Mouse (Mus musculus): ENCODE results near the gene Ehmt1. TPM values are rescaled to one million over a fixed set of nuclear protein-coding genes. Genes with fewer than 3 reads are reported as not detected.

Ehmt1 gene
- polyA plus RNA-seq, 1 experiment: 294 TPM

DNA sequence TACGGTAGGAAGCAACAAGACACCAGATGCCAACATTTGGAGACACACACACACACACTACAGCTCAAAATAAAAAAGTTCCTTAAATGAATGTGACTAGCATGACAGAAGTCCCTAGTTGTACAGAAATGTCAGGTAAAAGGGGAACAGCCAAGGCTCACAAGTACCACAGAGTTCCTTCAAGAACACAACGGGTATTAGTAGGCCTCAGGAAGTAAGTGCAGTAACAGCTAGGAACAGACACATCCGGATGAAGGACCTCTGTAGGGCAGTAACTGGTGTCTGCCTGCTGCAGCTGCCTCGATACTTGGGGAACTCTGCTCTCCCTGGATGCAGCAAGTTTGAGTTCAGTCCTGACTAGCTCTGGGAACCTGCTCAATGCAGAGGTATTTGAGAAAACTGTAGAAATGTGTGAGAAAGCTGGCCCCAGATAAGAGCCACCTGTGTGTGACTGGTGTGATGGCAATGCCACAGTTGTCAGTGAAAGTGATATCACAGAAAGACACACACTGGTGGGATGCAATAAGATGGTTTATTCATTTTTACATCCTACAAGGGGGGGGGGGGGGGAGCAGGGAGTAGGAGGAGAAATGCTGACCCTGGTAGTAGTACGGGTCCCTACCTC lies 122.5 kb downstream of the Ehmt1 start:
- TF ChIP-seq CTCF (IDR thresholded peaks at IDR 0.05; ENCODE audit: insufficient read depth, low read depth, low read length): no peak
- no peak for TF ChIP-seq POLR2A (IDR thresholded peaks at IDR 0.05; ENCODE audit: insufficient read depth, low read depth, low read length)
- Histone ChIP-seq H3K27ac (ENCODE audit: insufficient read depth, low read depth, low read length) (no peak overlapping the region), H3K4me3 (ENCODE audit: insufficient read depth, low read depth, low read length) (no peak overlapping the region), H3K4me1 (ENCODE audit: control insufficient read depth, insufficient read depth, low read length) (no peaks in the 10 kb centered on the region)
- 87% methylated on average over 5 of the region's 5 CpGs for WGBS

DNA sequence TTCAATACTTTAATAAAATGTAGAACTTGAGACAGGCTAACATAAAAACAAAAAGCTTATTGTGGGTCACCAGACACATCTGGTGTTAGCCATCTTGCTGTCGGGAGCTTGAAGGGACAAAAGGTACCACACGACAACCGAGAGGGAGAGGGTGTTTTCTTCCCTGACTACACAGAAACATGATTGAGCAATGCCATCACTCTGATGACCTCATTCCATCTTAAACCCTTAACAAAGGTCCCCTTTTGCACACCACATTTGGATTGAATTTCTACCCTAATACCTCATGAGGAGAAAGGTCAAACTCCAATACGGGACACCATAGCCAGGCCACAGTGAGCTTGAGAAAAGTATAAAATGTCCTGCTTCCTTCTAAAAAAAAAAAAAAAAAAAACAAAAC lies 132.2 kb downstream of the Ehmt1 start:
- Histone ChIP-seq H3K4me3 (ENCODE audit: insufficient read depth, low read depth, low read length) (no peak overlapping the region), H3K4me1 (ENCODE audit: control insufficient read depth, insufficient read depth, low read length) (no peaks in the 10 kb centered on the region), H3K27ac (ENCODE audit: insufficient read depth, low read depth, low read length) (no peak overlapping the region)
- TF ChIP-seq CTCF (IDR thresholded peaks at IDR 0.05; ENCODE audit: insufficient read depth, low read depth, low read length): no peak
- TF ChIP-seq POLR2A (IDR thresholded peaks at IDR 0.05; ENCODE audit: insufficient read depth, low read depth, low read length): no peak
- 42% methylated on average over 4 of the region's 4 CpGs for WGBS

DNA sequence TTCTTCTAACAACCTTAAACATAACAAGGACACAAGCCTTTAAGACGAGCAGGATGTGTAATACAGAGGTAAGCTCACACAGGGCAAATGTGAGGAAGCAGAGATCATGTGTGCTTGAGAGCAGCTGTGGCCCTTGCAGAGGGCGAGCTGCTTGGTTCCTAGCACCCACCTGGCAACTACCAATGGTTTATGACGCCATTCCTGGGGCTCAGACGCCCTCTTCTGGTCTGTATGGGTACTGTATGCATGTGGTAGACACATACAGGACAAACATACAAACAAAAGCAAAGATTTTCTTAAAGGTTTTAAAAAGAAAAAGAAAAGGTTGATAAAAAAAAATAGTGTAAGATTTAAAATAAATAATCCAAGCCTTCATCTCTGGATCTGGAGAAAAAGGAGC lies 138.2 kb downstream of the Ehmt1 start:
- Histone ChIP-seq H3K4me3 (ENCODE audit: insufficient read depth, low read depth, low read length) (no peak overlapping the region), H3K27ac (ENCODE audit: insufficient read depth, low read depth, low read length) (no peak overlapping the region), H3K4me1 (ENCODE audit: control insufficient read depth, insufficient read depth, low read length) (peaks cover 3% of the 10 kb centered on the region)
- 52% methylated on average over 4 of the region's 4 CpGs for WGBS
- TF ChIP-seq CTCF (IDR thresholded peaks at IDR 0.05; ENCODE audit: insufficient read depth, low read depth, low read length) (no peak), POLR2A (IDR thresholded peaks at IDR 0.05; ENCODE audit: insufficient read depth, low read depth, low read length) (no peak)

DNA sequence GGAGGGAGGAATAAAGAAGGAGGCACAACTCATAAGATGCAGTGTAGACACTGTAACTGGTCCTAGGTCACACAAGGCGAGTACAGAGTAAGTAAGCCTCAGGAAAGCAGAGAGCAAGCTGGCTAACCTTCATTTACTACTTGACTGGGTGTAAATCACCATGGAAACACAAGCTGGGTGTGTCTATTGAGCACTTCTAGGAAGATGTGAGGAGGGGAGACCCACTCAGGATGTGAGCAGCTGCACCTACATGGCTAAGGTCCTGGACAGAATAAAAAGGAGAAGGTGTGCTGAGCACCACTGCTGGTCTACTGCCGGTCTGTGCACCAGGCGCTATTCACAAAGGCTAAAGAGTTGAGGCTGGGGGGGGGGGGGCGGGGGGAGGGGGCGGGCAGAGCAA lies 142.6 kb downstream of the Ehmt1 start:
- peaks cover 5% of the 10 kb centered on the region for H3K4me1 ChIP-seq (ENCODE audit: control insufficient read depth, insufficient read depth, low read length)
- WGBS: 25% methylated on average over 4 of the region's 5 CpGs
- TF ChIP-seq POLR2A (IDR thresholded peaks at IDR 0.05; ENCODE audit: insufficient read depth, low read depth, low read length) (no peak), CTCF (IDR thresholded peaks at IDR 0.05; ENCODE audit: insufficient read depth, low read depth, low read length) (no peak)
- H3K4me3 ChIP-seq (ENCODE audit: insufficient read depth, low read depth, low read length): no peak overlapping the region
- H3K27ac ChIP-seq (ENCODE audit: insufficient read depth, low read depth, low read length): no peak overlapping the region

DNA sequence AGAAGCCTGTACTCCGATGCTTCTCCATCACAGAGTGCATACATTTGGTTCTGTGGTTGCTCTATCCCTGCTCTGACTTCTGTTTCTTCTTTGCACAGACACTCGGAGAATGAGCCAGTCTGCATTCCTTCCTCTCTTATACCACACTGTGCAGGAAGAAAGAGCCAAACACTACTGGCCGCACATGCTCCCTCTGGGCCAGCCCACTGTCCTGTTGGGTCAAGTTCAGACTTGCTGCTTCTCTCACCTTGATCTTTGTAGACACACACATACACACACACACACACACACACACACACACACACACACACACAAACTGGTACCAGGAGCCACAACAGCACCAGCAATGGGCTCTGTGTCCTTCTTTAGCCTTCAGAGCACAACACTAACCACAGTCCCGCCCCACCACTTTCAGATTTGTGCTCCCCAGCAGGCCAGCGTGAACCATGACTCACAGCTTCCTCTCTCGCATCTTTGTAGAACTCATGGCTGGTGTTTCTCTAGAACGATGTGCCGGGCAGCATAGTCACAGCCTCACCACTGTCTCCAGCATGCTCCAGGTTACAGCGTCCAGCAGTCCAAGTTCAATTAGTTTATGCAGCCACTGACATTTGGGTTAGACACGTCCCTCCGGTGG lies 143.3 kb downstream of the Ehmt1 start:
- WGBS: 66% methylated on average over 11 of the region's 11 CpGs
- Histone ChIP-seq H3K4me3 (ENCODE audit: insufficient read depth, low read depth, low read length) (no peak overlapping the region), H3K27ac (ENCODE audit: insufficient read depth, low read depth, low read length) (no peak overlapping the region), H3K4me1 (ENCODE audit: control insufficient read depth, insufficient read depth, low read length) (peaks cover 5% of the 10 kb centered on the region)
- TF ChIP-seq POLR2A (IDR thresholded peaks at IDR 0.05; ENCODE audit: insufficient read depth, low read depth, low read length) (no peak), CTCF (IDR thresholded peaks at IDR 0.05; ENCODE audit: insufficient read depth, low read depth, low read length) (no peak)

DNA sequence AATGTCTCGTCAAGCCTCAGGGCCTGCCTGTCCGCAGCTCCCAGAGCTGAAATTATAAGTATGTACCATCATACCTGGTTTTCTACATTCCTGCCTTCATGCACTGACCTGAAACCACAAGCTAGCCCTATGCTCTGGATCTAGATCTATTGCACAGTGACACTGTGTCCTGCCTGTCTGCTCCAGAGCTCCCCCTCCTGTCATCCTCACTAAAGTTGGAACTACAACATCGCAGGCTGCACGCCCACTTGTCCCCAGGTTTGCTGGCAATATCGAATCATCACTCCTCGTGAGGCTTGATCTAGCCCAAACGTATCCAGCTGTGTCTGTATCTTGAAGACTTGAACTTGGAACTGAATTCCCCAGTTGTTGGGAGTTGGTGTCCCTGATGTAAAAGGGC lies 144.6 kb downstream of the Ehmt1 start:
- 73% methylated on average over 7 of the region's 7 CpGs for WGBS
- Histone ChIP-seq H3K4me1 (ENCODE audit: control insufficient read depth, insufficient read depth, low read length) (peaks cover 5% of the 10 kb centered on the region), H3K27ac (ENCODE audit: insufficient read depth, low read depth, low read length) (no peak overlapping the region), H3K4me3 (ENCODE audit: insufficient read depth, low read depth, low read length) (no peak overlapping the region)
- TF ChIP-seq POLR2A (IDR thresholded peaks at IDR 0.05; ENCODE audit: insufficient read depth, low read depth, low read length) (no peak), CTCF (IDR thresholded peaks at IDR 0.05; ENCODE audit: insufficient read depth, low read depth, low read length) (no peak)

DNA sequence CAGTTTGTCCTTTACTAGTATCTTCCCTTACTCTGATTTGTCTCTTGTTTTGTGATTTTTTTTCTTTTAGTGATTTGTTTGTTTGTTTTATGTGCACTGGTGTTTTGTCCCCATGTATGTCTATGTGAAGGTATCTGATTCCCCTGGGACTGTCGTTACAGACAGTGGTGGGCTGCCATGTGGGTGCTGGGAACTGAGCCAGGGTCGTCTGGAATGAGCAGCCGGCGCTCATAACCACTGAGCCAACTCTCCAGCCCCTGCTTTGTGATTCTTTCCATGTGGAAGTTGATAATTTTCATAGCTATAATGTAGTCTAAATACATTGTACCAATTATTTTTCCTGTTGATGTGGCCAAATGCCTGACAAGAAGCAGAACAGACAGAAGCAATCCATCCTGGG lies 148.6 kb downstream of the Ehmt1 start:
- TF ChIP-seq CTCF (IDR thresholded peaks at IDR 0.05; ENCODE audit: insufficient read depth, low read depth, low read length) (no peak), POLR2A (IDR thresholded peaks at IDR 0.05; ENCODE audit: insufficient read depth, low read depth, low read length) (no peak)
- no peak overlapping the region for H3K27ac ChIP-seq (ENCODE audit: insufficient read depth, low read depth, low read length)
- 62% methylated on average over 4 of the region's 4 CpGs for WGBS
- H3K4me3 ChIP-seq (ENCODE audit: insufficient read depth, low read depth, low read length): no peak overlapping the region
- H3K4me1 ChIP-seq (ENCODE audit: control insufficient read depth, insufficient read depth, low read length): no peaks in the 10 kb centered on the region

DNA sequence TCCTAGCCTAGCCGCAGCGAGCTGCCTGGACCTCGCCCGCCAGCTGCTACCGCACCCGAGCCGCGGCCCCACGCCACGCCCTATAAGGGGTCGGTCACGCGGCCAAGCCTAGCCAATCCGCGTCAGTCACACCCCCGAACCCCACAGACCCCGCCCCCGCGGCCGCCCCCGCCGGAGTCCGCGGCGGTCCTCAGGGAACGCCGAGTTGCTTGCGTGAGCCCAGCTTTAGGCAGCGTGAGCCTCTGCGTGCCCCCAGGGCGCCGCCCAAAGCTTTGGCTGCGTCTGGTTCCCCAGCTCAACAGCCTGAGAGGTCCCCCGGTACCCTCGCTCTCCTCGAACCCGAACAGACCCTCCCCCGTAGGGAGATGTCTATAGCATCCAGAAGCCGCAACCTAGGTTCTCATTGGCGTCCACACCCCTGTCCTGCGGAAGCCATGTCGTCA lies 156.3 kb downstream of the Ehmt1 start, which contains the start of gene Cacna1b:
TSS of gene Cacna1b (minus strand) at position 38 of the 443 bp plus-strand sequence.
- 1% methylated on average over 41 of the region's 42 CpGs for whole genome bisulfite sequencing
- H3K27ac ChIP-seq (ENCODE audit: insufficient read depth, low read depth, low read length): no peak within 1 kb of the TSS
- TF ChIP-seq CTCF (IDR thresholded peaks at IDR 0.05; ENCODE audit: insufficient read depth, low read depth, low read length) (no peak), POLR2A (IDR thresholded peaks at IDR 0.05; ENCODE audit: insufficient read depth, low read depth, low read length) (peak; percentile 86)
- peaks cover 19% of the 10 kb centered on the region for H3K4me1 ChIP-seq (ENCODE audit: control insufficient read depth, insufficient read depth, low read length)
- peak within 1 kb of the TSS; percentile 68 for H3K4me3 ChIP-seq (ENCODE audit: insufficient read depth, low read depth, low read length)

DNA sequence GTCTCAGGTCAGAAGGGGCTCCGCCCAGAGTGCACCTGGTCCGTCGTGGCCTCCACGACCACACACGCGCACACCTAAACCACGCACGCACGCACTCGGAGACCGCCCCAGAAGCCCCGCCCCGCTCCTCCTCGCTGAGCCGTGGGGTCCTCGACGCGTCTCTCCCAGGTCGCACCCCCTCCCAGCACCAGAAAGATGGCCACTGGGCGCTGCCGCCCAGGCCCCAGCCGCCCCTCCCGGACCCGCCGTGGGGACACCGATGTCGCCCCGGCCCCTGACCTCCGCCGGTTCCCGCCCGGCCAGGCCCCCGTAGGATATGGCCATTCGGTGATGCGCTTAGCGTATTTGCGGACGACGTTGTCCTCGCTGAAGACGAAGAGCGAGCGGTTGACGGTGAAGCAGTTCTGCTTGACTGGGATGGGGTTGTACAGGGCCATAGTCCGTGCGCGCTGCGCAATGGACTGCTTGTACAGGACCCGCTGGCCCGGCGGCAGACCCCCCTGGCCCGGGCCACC lies 156.9 kb downstream of the Ehmt1 start:
- Histone ChIP-seq H3K27ac (ENCODE audit: insufficient read depth, low read depth, low read length) (no peak overlapping the region), H3K4me1 (ENCODE audit: control insufficient read depth, insufficient read depth, low read length) (peaks cover 20% of the 10 kb centered on the region), H3K4me3 (ENCODE audit: insufficient read depth, low read depth, low read length) (peak overlapping the region; percentile 68)
- TF ChIP-seq POLR2A (IDR thresholded peaks at IDR 0.05; ENCODE audit: insufficient read depth, low read depth, low read length) (no peak), CTCF (IDR thresholded peaks at IDR 0.05; ENCODE audit: insufficient read depth, low read depth, low read length) (no peak)
- WGBS: under 1% methylated on average over 52 of the region's 52 CpGs
